Mouse (Mus musculus) embryo, embryonic 9.5 days (tissue): Measurements from ENCODE around the gene Gm4871.

Experiments
- DNase-seq: peaks from one replicate; pipeline ENCODE4 v3.0.0-alpha.2; 2017; ENCODE audit errors: extremely low spot score

Gm4871 gene

GRCm38 (mm10) chr5:144998491-144998890, 34.1 kb downstream of the Gm4871 start:
- DNase-seq, result no peak

- no peak for DNase-seq
Measured at GRCm38 (mm10) chr5:144990481-144990880, 42.1 kb downstream of the Gm4871 start.

- no peak for DNase-seq
Measured at GRCm38 (mm10) chr5:144990051-144990450, 42.5 kb downstream of the Gm4871 start.

- DNase-seq, result no peak
Measured at GRCm38 (mm10) chr5:144989061-144989405, 43.5 kb downstream of the Gm4871 start.

GRCm38 (mm10) chr5:144988340-144989060, 44.1 kb downstream of the Gm4871 start:
- peak; percentile 60 for DNase-seq

GRCm38 (mm10) chr5:144987561-144987960, 45.0 kb downstream of the Gm4871 start:
- DNase-seq, result no peak

- DNase-seq, result no peak
Measured at GRCm38 (mm10) chr5:144984839-144985238, 47.7 kb downstream of the Gm4871 start.

- DNase-seq, result no peak
Measured at GRCm38 (mm10) chr5:144983227-144983626, 49.3 kb downstream of the Gm4871 start.
